Mouse (Mus musculus): ENCODE data around the gene Apba2. TPM values are rescaled to one million over a fixed set of nuclear protein-coding genes. Genes with fewer than 3 reads are reported as not detected.

Apba2 gene
- polyA plus RNA-seq, 1 experiment from 2014 or later, result 120 TPM

GRCm38 (mm10) chr7:64640651-64641050 lies 139.1 kb downstream of the Apba2 start:
- Histone ChIP-seq H3K4me3 (no peak overlapping the region), H3K4me2 (replicated peaks) (no peak overlapping the region), H3K27me3 (no peaks in the 10 kb centered on the region), H3K27ac (replicated peaks) (no peak overlapping the region), H3K4me1 (no peaks in the 10 kb centered on the region), H3K9ac (replicated peaks) (no peak overlapping the region), H3K36me3 (0 out of 2 replicates have a peak, but pooled peaks cover 10% of the 10 kb centered on the region), H3K9me3 (no peaks in the 10 kb centered on the region)
- 96% methylated on average over 3 of the region's 3 CpGs for WGBS
- ATAC-seq (ENCODE audit: low FRiP score, low read depth), result no peak

- Histone ChIP-seq H3K9me3 (no peaks in the 10 kb centered on the region), H3K4me3 (no peak overlapping the region), H3K36me3 (0 out of 2 replicates have a peak, but pooled peaks cover 4% of the 10 kb centered on the region), H3K27ac (replicated peaks) (no peak overlapping the region), H3K4me1 (0 out of 2 replicates have a peak, but pooled peaks cover 4% of the 10 kb centered on the region), H3K27me3 (no peaks in the 10 kb centered on the region), H3K9ac (replicated peaks) (no peak overlapping the region), H3K4me2 (replicated peaks) (no peak overlapping the region)
- WGBS, result 38% methylated on average over 1 of the region's 1 CpGs
- no peak for ATAC-seq (ENCODE audit: low FRiP score, low read depth)
Observed at GRCm38 (mm10) chr7:64642903-64643302, 141.4 kb downstream of the Apba2 start.

GRCm38 (mm10) chr7:64645458-64645857 lies 144.0 kb downstream of the Apba2 start:
- WGBS, result 79% methylated on average over 3 of the region's 3 CpGs
- Histone ChIP-seq H3K27ac (replicated peaks) (no peak overlapping the region), H3K4me1 (0 out of 2 replicates have a peak, but pooled peaks cover 6% of the 10 kb centered on the region), H3K27me3 (no peaks in the 10 kb centered on the region), H3K36me3 (0 out of 2 replicates have a peak, but pooled peaks cover 4% of the 10 kb centered on the region), H3K4me3 (no peak overlapping the region), H3K9ac (replicated peaks) (no peak overlapping the region), H3K4me2 (replicated peaks) (no peak overlapping the region), H3K9me3 (no peaks in the 10 kb centered on the region)
- ATAC-seq (ENCODE audit: low FRiP score, low read depth), result no peak

GRCm38 (mm10) chr7:64646046-64646445 lies 144.5 kb downstream of the Apba2 start:
- H3K4me3 ChIP-seq, result no peak overlapping the region
- no peak overlapping the region for H3K9ac ChIP-seq (replicated peaks)
- 77% methylated on average over 6 of the region's 6 CpGs for WGBS
- H3K27me3 ChIP-seq, result no peaks in the 10 kb centered on the region
- H3K36me3 ChIP-seq, result 0 out of 2 replicates have a peak, but pooled peaks cover 4% of the 10 kb centered on the region
- no peak overlapping the region for H3K4me2 ChIP-seq (replicated peaks)
- no peaks in the 10 kb centered on the region for H3K9me3 ChIP-seq
- ATAC-seq (ENCODE audit: low FRiP score, low read depth), result no peak
- H3K27ac ChIP-seq (replicated peaks), result no peak overlapping the region
- H3K4me1 ChIP-seq, result 0 out of 2 replicates have a peak, but pooled peaks cover 6% of the 10 kb centered on the region

- H3K27ac ChIP-seq (replicated peaks), result no peak overlapping the region
- WGBS, result 80% methylated on average over 10 of the region's 10 CpGs
- H3K4me2 ChIP-seq (replicated peaks), result no peak overlapping the region
- H3K4me3 ChIP-seq, result no peak overlapping the region
- H3K9ac ChIP-seq (replicated peaks), result no peak overlapping the region
- no peak for ATAC-seq (ENCODE audit: low FRiP score, low read depth)
- H3K36me3 ChIP-seq, result no peaks in the 10 kb centered on the region
- H3K9me3 ChIP-seq, result no peaks in the 10 kb centered on the region
- no peaks in the 10 kb centered on the region for H3K27me3 ChIP-seq
- peaks cover 10% of the 10 kb centered on the region for H3K4me1 ChIP-seq
Observed at GRCm38 (mm10) chr7:64648947-64649607, 147.6 kb downstream of the Apba2 start.

- no peak for ATAC-seq (ENCODE audit: low FRiP score, low read depth)
- Histone ChIP-seq H3K27me3 (no peaks in the 10 kb centered on the region), H3K9ac (replicated peaks) (no peak overlapping the region), H3K27ac (replicated peaks) (no peak overlapping the region), H3K4me3 (no peak overlapping the region), H3K36me3 (no peaks in the 10 kb centered on the region), H3K9me3 (no peaks in the 10 kb centered on the region), H3K4me2 (replicated peaks) (no peak overlapping the region), H3K4me1 (peaks cover 6% of the 10 kb centered on the region)
- 65% methylated on average over 3 of the region's 3 CpGs for WGBS
Observed at GRCm38 (mm10) chr7:64651963-64652362, 150.5 kb downstream of the Apba2 start.

- WGBS, result 73% methylated on average over 7 of the region's 7 CpGs
- Histone ChIP-seq H3K27ac (replicated peaks) (no peak overlapping the region), H3K4me3 (no peak overlapping the region), H3K27me3 (no peaks in the 10 kb centered on the region), H3K9ac (replicated peaks) (no peak overlapping the region), H3K4me2 (replicated peaks) (no peak overlapping the region), H3K9me3 (no peaks in the 10 kb centered on the region), H3K4me1 (peaks cover 8% of the 10 kb centered on the region), H3K36me3 (no peaks in the 10 kb centered on the region)
- ATAC-seq (ENCODE audit: low FRiP score, low read depth), result no peak
Observed at GRCm38 (mm10) chr7:64656787-64657186, 155.3 kb downstream of the Apba2 start.

GRCm38 (mm10) chr7:64658914-64659313 lies 157.4 kb downstream of the Apba2 start:
- Histone ChIP-seq H3K27ac (replicated peaks) (no peak overlapping the region), H3K4me3 (no peak overlapping the region)
- 76% methylated on average over 4 of the region's 4 CpGs for WGBS

GRCm38 (mm10) chr7:64659328-64659727 lies 157.8 kb downstream of the Apba2 start:
- 55% methylated on average over 8 of the region's 8 CpGs for WGBS
- H3K4me3 ChIP-seq, result no peak overlapping the region
- no peak overlapping the region for H3K4me2 ChIP-seq (replicated peaks)
- no peaks in the 10 kb centered on the region for H3K9me3 ChIP-seq
- ATAC-seq (ENCODE audit: low FRiP score, low read depth), result no peak
- peaks cover 5% of the 10 kb centered on the region; the same call in 1 of the 2 replicates for H3K4me1 ChIP-seq
- H3K36me3 ChIP-seq, result no peaks in the 10 kb centered on the region
- no peak overlapping the region for H3K9ac ChIP-seq (replicated peaks)
- no peaks in the 10 kb centered on the region for H3K27me3 ChIP-seq
- no peak overlapping the region for H3K27ac ChIP-seq (replicated peaks)

More at GRCm38 (mm10) chr7:64658914-64659313, 157.4 kb downstream of the Apba2 start:
- no peaks in the 10 kb centered on the region for H3K36me3 ChIP-seq
- H3K4me2 ChIP-seq (replicated peaks), result no peak overlapping the region
- no peak for ATAC-seq (ENCODE audit: low FRiP score, low read depth)
- no peaks in the 10 kb centered on the region for H3K27me3 ChIP-seq
- peaks cover 5% of the 10 kb centered on the region; the same call in 1 of the 2 replicates for H3K4me1 ChIP-seq
- no peaks in the 10 kb centered on the region for H3K9me3 ChIP-seq
- no peak overlapping the region for H3K9ac ChIP-seq (replicated peaks)

- Histone ChIP-seq H3K4me1 (peaks cover 5% of the 10 kb centered on the region; the same call in 1 of the 2 replicates), H3K9ac (replicated peaks) (no peak overlapping the region), H3K27ac (replicated peaks) (no peak overlapping the region), H3K27me3 (no peaks in the 10 kb centered on the region), H3K4me2 (replicated peaks) (no peak overlapping the region), H3K9me3 (no peaks in the 10 kb centered on the region), H3K36me3 (no peaks in the 10 kb centered on the region), H3K4me3 (no peak overlapping the region)
- no peak for ATAC-seq (ENCODE audit: low FRiP score, low read depth)
- WGBS, result 91% methylated on average over 5 of the region's 5 CpGs
Observed at GRCm38 (mm10) chr7:64662506-64662905, 161.0 kb downstream of the Apba2 start.

GRCm38 (mm10) chr7:64663600-64663999 lies 162.1 kb downstream of the Apba2 start:
- Histone ChIP-seq H3K36me3 (no peaks in the 10 kb centered on the region), H3K27ac (replicated peaks) (no peak overlapping the region), H3K4me3 (no peak overlapping the region), H3K27me3 (no peaks in the 10 kb centered on the region), H3K9ac (replicated peaks) (no peak overlapping the region), H3K9me3 (no peaks in the 10 kb centered on the region), H3K4me2 (replicated peaks) (no peak overlapping the region), H3K4me1 (no peaks in the 10 kb centered on the region)
- WGBS, result 89% methylated on average over 3 of the region's 3 CpGs
- ATAC-seq (ENCODE audit: low FRiP score, low read depth), result no peak

- H3K4me1 ChIP-seq, result no peaks in the 10 kb centered on the region
- no peaks in the 10 kb centered on the region for H3K27me3 ChIP-seq
- WGBS, result 78% methylated on average over 7 of the region's 7 CpGs
- no peaks in the 10 kb centered on the region for H3K36me3 ChIP-seq
- no peak for ATAC-seq (ENCODE audit: low FRiP score, low read depth)
- no peak overlapping the region for H3K4me3 ChIP-seq
- H3K9ac ChIP-seq (replicated peaks), result no peak overlapping the region
- H3K4me2 ChIP-seq (replicated peaks), result no peak overlapping the region
- H3K9me3 ChIP-seq, result no peaks in the 10 kb centered on the region
- no peak overlapping the region for H3K27ac ChIP-seq (replicated peaks)
Observed at GRCm38 (mm10) chr7:64665120-64665519, 163.6 kb downstream of the Apba2 start.

Measured in midbrain, embryonic 12.5 days (tissue).